Mouse (Mus musculus): ENCODE results near the gene Synpo2. TPM values are rescaled to one million over a fixed set of nuclear protein-coding genes. Genes with fewer than 3 reads are reported as not detected.

Gene Synpo2
- polyA plus RNA-seq, 1 experiment = 7.2 TPM

- no peak overlapping the region for H3ac ChIP-seq (ENCODE audit: control insufficient read depth, insufficient read length, low read depth)
Measured at GRCm38 (mm10) chr3:123227276-123227675, 8.7 kb downstream of the Synpo2 start.

GRCm38 (mm10) chr3:123218646-123219045 lies 17.3 kb downstream of the Synpo2 start:
- no peak for TF ChIP-seq FOSL1 (IDR thresholded peaks at IDR 0.05; ENCODE audit: insufficient read depth, low read length, poor library complexity, severe bottlenecking)
- TF ChIP-seq MAX (IDR thresholded peaks at IDR 0.05) = no peak
- no peak for TF ChIP-seq MYOD1 (IDR thresholded peaks at IDR 0.05; ENCODE audit: control insufficient read depth, insufficient read length, low read depth)
- no peak for TF ChIP-seq CTCF (IDR thresholded peaks at IDR 0.05; ENCODE audit: control insufficient read depth, insufficient read depth, insufficient read length)
- no peak for TF ChIP-seq MYOG (IDR thresholded peaks at IDR 0.05; ENCODE audit: control insufficient read depth, extremely low read depth, insufficient read length)
- no peak for TF ChIP-seq USF1 (IDR thresholded peaks at IDR 0.05; ENCODE audit: low read depth)
- no peak for TF ChIP-seq CEBPB (IDR thresholded peaks at IDR 0.05; ENCODE audit: low read depth)
- Histone ChIP-seq H3K36me3 (ENCODE audit: control insufficient read depth, insufficient read depth) (no peaks in the 10 kb centered on the region), H3K79me3 (ENCODE audit: low read depth) (no peaks in the 10 kb centered on the region), H3K27me3 (ENCODE audit: control insufficient read depth, insufficient read depth, insufficient read length) (no peaks in the 10 kb centered on the region), H3K4me3 (ENCODE audit: insufficient read depth, poor library complexity, severe bottlenecking) (no peak overlapping the region), H3K79me2 (ENCODE audit: control insufficient read depth, insufficient read depth) (no peaks in the 10 kb centered on the region), H3ac (ENCODE audit: control insufficient read depth, insufficient read length, low read depth) (no peak overlapping the region)

More at GRCm38 (mm10) chr3:123227276-123227675, 8.7 kb downstream of the Synpo2 start:
- Histone ChIP-seq H3K4me3 (ENCODE audit: insufficient read depth, poor library complexity, severe bottlenecking) (no peak overlapping the region), H3K79me2 (ENCODE audit: control insufficient read depth, insufficient read depth) (no peaks in the 10 kb centered on the region), H3K27me3 (ENCODE audit: control insufficient read depth, insufficient read depth, insufficient read length) (no peaks in the 10 kb centered on the region), H3K79me3 (ENCODE audit: low read depth) (no peaks in the 10 kb centered on the region), H3K36me3 (ENCODE audit: control insufficient read depth, insufficient read depth) (no peaks in the 10 kb centered on the region)
- TF ChIP-seq MYOD1 (IDR thresholded peaks at IDR 0.05; ENCODE audit: control insufficient read depth, insufficient read length, low read depth) (no peak), FOSL1 (IDR thresholded peaks at IDR 0.05; ENCODE audit: insufficient read depth, low read length, poor library complexity, severe bottlenecking) (no peak), USF1 (IDR thresholded peaks at IDR 0.05; ENCODE audit: low read depth) (no peak), MYOG (IDR thresholded peaks at IDR 0.05; ENCODE audit: control insufficient read depth, extremely low read depth, insufficient read length) (no peak), CEBPB (IDR thresholded peaks at IDR 0.05; ENCODE audit: low read depth) (no peak), MAX (IDR thresholded peaks at IDR 0.05) (no peak), CTCF (IDR thresholded peaks at IDR 0.05; ENCODE audit: control insufficient read depth, insufficient read depth, insufficient read length) (no peak)

- H3K79me2 ChIP-seq (ENCODE audit: control insufficient read depth, insufficient read depth) = no peaks in the 10 kb centered on the region
- TF ChIP-seq MAX (IDR thresholded peaks at IDR 0.05) = no peak
- no peak for TF ChIP-seq MYOG (IDR thresholded peaks at IDR 0.05; ENCODE audit: control insufficient read depth, extremely low read depth, insufficient read length)
- no peak for TF ChIP-seq MYOD1 (IDR thresholded peaks at IDR 0.05; ENCODE audit: control insufficient read depth, insufficient read length, low read depth)
- TF ChIP-seq FOSL1 (IDR thresholded peaks at IDR 0.05; ENCODE audit: insufficient read depth, low read length, poor library complexity, severe bottlenecking) = no peak
- TF ChIP-seq CTCF (IDR thresholded peaks at IDR 0.05; ENCODE audit: control insufficient read depth, insufficient read depth, insufficient read length) = no peak
- TF ChIP-seq CEBPB (IDR thresholded peaks at IDR 0.05; ENCODE audit: low read depth) = no peak
- no peaks in the 10 kb centered on the region for H3K36me3 ChIP-seq (ENCODE audit: control insufficient read depth, insufficient read depth)
- no peak overlapping the region for H3K4me3 ChIP-seq (ENCODE audit: insufficient read depth, poor library complexity, severe bottlenecking)
- no peak overlapping the region for H3ac ChIP-seq (ENCODE audit: control insufficient read depth, insufficient read length, low read depth)
- no peaks in the 10 kb centered on the region for H3K27me3 ChIP-seq (ENCODE audit: control insufficient read depth, insufficient read depth, insufficient read length)
- no peaks in the 10 kb centered on the region for H3K79me3 ChIP-seq (ENCODE audit: low read depth)
Measured at GRCm38 (mm10) chr3:123208891-123209290, 27.1 kb downstream of the Synpo2 start.

- no peaks in the 10 kb centered on the region for H3K79me3 ChIP-seq (ENCODE audit: low read depth)
- H3ac ChIP-seq (ENCODE audit: control insufficient read depth, insufficient read length, low read depth) = no peak overlapping the region
- H3K4me3 ChIP-seq (ENCODE audit: insufficient read depth, poor library complexity, severe bottlenecking) = no peak overlapping the region
- TF ChIP-seq MYOG (IDR thresholded peaks at IDR 0.05; ENCODE audit: control insufficient read depth, extremely low read depth, insufficient read length) (no peak), MYOD1 (IDR thresholded peaks at IDR 0.05; ENCODE audit: control insufficient read depth, insufficient read length, low read depth) (no peak), MAX (IDR thresholded peaks at IDR 0.05) (no peak), FOSL1 (IDR thresholded peaks at IDR 0.05; ENCODE audit: insufficient read depth, low read length, poor library complexity, severe bottlenecking) (no peak), CEBPB (IDR thresholded peaks at IDR 0.05; ENCODE audit: low read depth) (no peak), CTCF (IDR thresholded peaks at IDR 0.05; ENCODE audit: control insufficient read depth, insufficient read depth, insufficient read length) (no peak)
- no peaks in the 10 kb centered on the region for H3K27me3 ChIP-seq (ENCODE audit: control insufficient read depth, insufficient read depth, insufficient read length)
- no peaks in the 10 kb centered on the region for H3K79me2 ChIP-seq (ENCODE audit: control insufficient read depth, insufficient read depth)
- no peaks in the 10 kb centered on the region for H3K36me3 ChIP-seq (ENCODE audit: control insufficient read depth, insufficient read depth)
Measured at GRCm38 (mm10) chr3:123207386-123207785, 28.6 kb downstream of the Synpo2 start.

- Histone ChIP-seq H3K36me3 (ENCODE audit: control insufficient read depth, insufficient read depth) (no peaks in the 10 kb centered on the region), H3K27me3 (ENCODE audit: control insufficient read depth, insufficient read depth, insufficient read length) (no peaks in the 10 kb centered on the region), H3K4me3 (ENCODE audit: insufficient read depth, poor library complexity, severe bottlenecking) (no peak overlapping the region), H3ac (ENCODE audit: control insufficient read depth, insufficient read length, low read depth) (peak overlapping the region; percentile 7), H3K79me2 (ENCODE audit: control insufficient read depth, insufficient read depth) (no peaks in the 10 kb centered on the region), H3K79me3 (ENCODE audit: low read depth) (no peaks in the 10 kb centered on the region)
- TF ChIP-seq MAX (IDR thresholded peaks at IDR 0.05) = no peak
- no peak for TF ChIP-seq USF1 (IDR thresholded peaks at IDR 0.05; ENCODE audit: low read depth)
- TF ChIP-seq MYOG (IDR thresholded peaks at IDR 0.05; ENCODE audit: control insufficient read depth, extremely low read depth, insufficient read length) = no peak
- no peak for TF ChIP-seq CTCF (IDR thresholded peaks at IDR 0.05; ENCODE audit: control insufficient read depth, insufficient read depth, insufficient read length)
- no peak for TF ChIP-seq MYOD1 (IDR thresholded peaks at IDR 0.05; ENCODE audit: control insufficient read depth, insufficient read length, low read depth)
- TF ChIP-seq CEBPB (IDR thresholded peaks at IDR 0.05; ENCODE audit: low read depth) = no peak
- TF ChIP-seq FOSL1 (IDR thresholded peaks at IDR 0.05; ENCODE audit: insufficient read depth, low read length, poor library complexity, severe bottlenecking) = no peak
Measured at GRCm38 (mm10) chr3:123205485-123205884, 30.5 kb downstream of the Synpo2 start.

- H3ac ChIP-seq (ENCODE audit: control insufficient read depth, insufficient read length, low read depth) = peak overlapping the region; percentile 8
- H3K27me3 ChIP-seq (ENCODE audit: control insufficient read depth, insufficient read depth, insufficient read length) = no peaks in the 10 kb centered on the region
- TF ChIP-seq FOSL1 (IDR thresholded peaks at IDR 0.05; ENCODE audit: insufficient read depth, low read length, poor library complexity, severe bottlenecking) = no peak
- TF ChIP-seq CEBPB (IDR thresholded peaks at IDR 0.05; ENCODE audit: low read depth) = no peak
- no peak for TF ChIP-seq MYOG (IDR thresholded peaks at IDR 0.05; ENCODE audit: control insufficient read depth, extremely low read depth, insufficient read length)
- TF ChIP-seq USF1 (IDR thresholded peaks at IDR 0.05; ENCODE audit: low read depth) = no peak
- TF ChIP-seq MAX (IDR thresholded peaks at IDR 0.05) = no peak
- no peak for TF ChIP-seq MYOD1 (IDR thresholded peaks at IDR 0.05; ENCODE audit: control insufficient read depth, insufficient read length, low read depth)
- TF ChIP-seq CTCF (IDR thresholded peaks at IDR 0.05; ENCODE audit: control insufficient read depth, insufficient read depth, insufficient read length) = no peak
- H3K36me3 ChIP-seq (ENCODE audit: control insufficient read depth, insufficient read depth) = no peaks in the 10 kb centered on the region
- H3K4me3 ChIP-seq (ENCODE audit: insufficient read depth, poor library complexity, severe bottlenecking) = peak overlapping the region; percentile 3
- no peaks in the 10 kb centered on the region for H3K79me3 ChIP-seq (ENCODE audit: low read depth)
- no peaks in the 10 kb centered on the region for H3K79me2 ChIP-seq (ENCODE audit: control insufficient read depth, insufficient read depth)
Measured at GRCm38 (mm10) chr3:123205065-123205464, 30.9 kb downstream of the Synpo2 start.

All from C2C12 (cell line).